ENCODE assay signal across 25 mouse cellular contexts in the genomic region with DNA sequence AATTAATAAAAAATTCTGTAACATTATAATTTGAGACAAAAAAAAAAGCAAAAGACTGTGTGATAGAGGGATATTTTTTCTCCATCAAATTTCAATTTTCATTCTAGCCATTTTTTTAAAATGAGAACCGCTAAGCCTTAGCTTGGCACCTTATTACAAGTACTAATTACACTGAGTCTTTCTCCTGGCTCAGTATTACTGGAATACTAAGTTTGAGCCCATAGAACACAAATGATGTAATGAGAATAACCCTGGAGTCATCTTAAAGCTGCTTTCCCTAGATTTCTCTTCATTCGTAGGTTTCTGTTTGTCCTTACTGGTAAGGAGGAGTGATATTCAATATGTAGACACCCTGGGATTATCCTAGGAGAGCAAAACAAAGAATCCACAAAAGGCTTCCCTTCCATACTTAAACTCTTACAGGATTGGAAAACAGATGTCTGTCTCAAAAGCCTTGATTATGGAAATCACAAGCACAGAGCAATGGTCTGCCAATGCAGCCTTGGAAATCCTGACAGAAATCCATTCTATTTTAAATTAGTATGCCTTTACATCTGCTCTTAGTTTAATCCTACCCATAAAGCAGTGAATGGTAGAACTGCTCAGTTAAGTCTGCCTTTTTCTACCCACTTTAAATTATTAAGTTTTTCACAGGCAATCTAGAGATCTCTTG.
A peak's percentile ranks its signal among the peaks of the same experiment; 100 is the strongest.
DNase-seq lines count a peak whose midpoint lies in the region; ATAC-seq and TF ChIP-seq lines count a peak whose summit lies in the region.
"Had no signal": no experiment of that assay in that cellular context is flagged by ENCODE, and none has a peak within 500 bp of the region (broad histone marks: within the 10 kb centered on the region; RNA-seq: fewer than 3 reads in every experiment).

No protein-coding gene starts in this region.

- no peak overlapping the region for H3K27ac ChIP-seq in embryonic facial prominence, embryonic 14.5 days (replicated peaks; ENCODE audit: low read depth, low read length)
- no peak overlapping the region for H3K27ac ChIP-seq in embryonic facial prominence, embryonic 10.5 days (replicated peaks)
- peak overlapping the region; percentile 57 for H3K27ac ChIP-seq in midbrain, embryonic 12.5 days (replicated peaks)
- H3K27ac ChIP-seq: embryonic facial prominence, embryonic 12.5 days; hindbrain, embryonic 10.5 days; kidney, embryonic 15.5 days; limb, embryonic 15.5 days; liver, embryonic 14.5 days; macrophage; stomach, embryonic 15.5 days had no signal

- no peak for TF ChIP-seq CTCF in lung, adult 2 months (IDR thresholded peaks at IDR 0.05; ENCODE audit: insufficient read depth, low read length)

- no peak for TF ChIP-seq POLR2A in lung, adult 2 months (IDR thresholded peaks at IDR 0.05; ENCODE audit: borderline replicate concordance, extremely low read depth, low read depth, low read length)

- no peaks in the 10 kb centered on the region for H3K36me3 ChIP-seq in embryonic facial prominence, embryonic 14.5 days (ENCODE audit: control insufficient read depth, insufficient read depth, low read length)
- no peaks in the 10 kb centered on the region for H3K36me3 ChIP-seq in embryonic facial prominence, embryonic 10.5 days (replicated peaks)
- no peaks in the 10 kb centered on the region for H3K36me3 ChIP-seq in midbrain, embryonic 12.5 days
- H3K36me3 ChIP-seq: embryonic facial prominence, embryonic 12.5 days; hindbrain, embryonic 10.5 days; kidney, embryonic 15.5 days; limb, embryonic 15.5 days; stomach, embryonic 15.5 days had no signal

- ATAC-seq in embryonic facial prominence, embryonic 14.5 days (ENCODE audit: low read depth) = no peak
- ATAC-seq in midbrain, embryonic 12.5 days (ENCODE audit: low FRiP score, low read depth) = peak; percentile 83

- 61% methylated on average over 2 of the region's 2 CpGs for WGBS in embryonic facial prominence, embryonic 14.5 days
- WGBS in embryonic facial prominence, embryonic 10.5 days = 62% methylated on average over 2 of the region's 2 CpGs
- WGBS in midbrain, embryonic 12.5 days = 19% methylated on average over 2 of the region's 2 CpGs
- 66% methylated on average over 2 of the region's 2 CpGs for WGBS in lung, adult 2 months

- no peaks in the 10 kb centered on the region for H3K27me3 ChIP-seq in embryonic facial prominence, embryonic 14.5 days (replicated peaks; ENCODE audit: control insufficient read depth, insufficient read depth, low read length)
- H3K27me3 ChIP-seq in embryonic facial prominence, embryonic 10.5 days (replicated peaks; ENCODE audit: low read depth, poor library complexity, severe bottlenecking) = no peaks in the 10 kb centered on the region
- H3K27me3 ChIP-seq in midbrain, embryonic 12.5 days = no peaks in the 10 kb centered on the region
- H3K27me3 ChIP-seq: embryonic facial prominence, embryonic 12.5 days; kidney, embryonic 15.5 days; limb, embryonic 15.5 days; stomach, embryonic 15.5 days had no signal

- no peak overlapping the region for H3K4me2 ChIP-seq in embryonic facial prominence, embryonic 14.5 days (ENCODE audit: low read depth, low read length)
- H3K4me2 ChIP-seq in midbrain, embryonic 12.5 days (replicated peaks) = no peak overlapping the region
- H3K4me2 ChIP-seq: embryonic facial prominence, embryonic 12.5 days; heart, embryonic 11.5 days; kidney, embryonic 15.5 days; limb, embryonic 15.5 days; stomach, embryonic 15.5 days had no signal

- H3K4me1 ChIP-seq in embryonic facial prominence, embryonic 14.5 days (ENCODE audit: control insufficient read depth, insufficient read depth, low read length) = no peaks in the 10 kb centered on the region
- H3K4me1 ChIP-seq in embryonic facial prominence, embryonic 10.5 days = no peaks in the 10 kb centered on the region
- peaks cover 8% of the 10 kb centered on the region; the same call in 1 of the 2 replicates for H3K4me1 ChIP-seq in midbrain, embryonic 12.5 days
- H3K4me1 ChIP-seq in lung, adult 2 months (ENCODE audit: control insufficient read depth, insufficient read depth, low read length) = no peaks in the 10 kb centered on the region
- H3K4me1 ChIP-seq: embryonic facial prominence, embryonic 12.5 days; hindbrain, embryonic 10.5 days; kidney, embryonic 15.5 days; limb, embryonic 15.5 days; stomach, embryonic 15.5 days had no signal

- no peaks in the 10 kb centered on the region for H3K9me3 ChIP-seq in embryonic facial prominence, embryonic 14.5 days (ENCODE audit: control insufficient read depth, low read length)
- H3K9me3 ChIP-seq in embryonic facial prominence, embryonic 10.5 days = no peaks in the 10 kb centered on the region
- H3K9me3 ChIP-seq in midbrain, embryonic 12.5 days = no peaks in the 10 kb centered on the region
- H3K9me3 ChIP-seq: embryonic facial prominence, embryonic 12.5 days; hindbrain, embryonic 10.5 days; kidney, embryonic 15.5 days; limb, embryonic 15.5 days; stomach, embryonic 15.5 days had no signal

- peak; percentile 20 for DNase-seq in embryonic facial prominence, embryonic 14.5 days (ENCODE audit: low spot score)
- DNase-seq in embryonic facial prominence, embryonic 10.5 days (ENCODE audit: low spot score) = no peak
- peak; percentile 6 for DNase-seq in right cerebral cortex, adult 18-20 months
- DNase-seq in right cerebral cortex, postnatal 14 days = no peak
- DNase-seq in lung, adult 2 months = no peak
- no peak for DNase-seq in thymus, postnatal 14 days
- DNase-seq in heart, adult 18-20 months = no peak
- DNase-seq: adrenal gland, postnatal 14 days; cerebellum, adult 11-12 months; cerebellum, postnatal 10 days; gastrocnemius, postnatal 10 days; kidney, adult 11 months; kidney, postnatal 36 days; left cerebral cortex, postnatal 4 days; thymus, adult 2 months had no signal

- no peak overlapping the region for H3K9ac ChIP-seq in embryonic facial prominence, embryonic 14.5 days (ENCODE audit: low read depth, low read length)
- no peak overlapping the region for H3K9ac ChIP-seq in midbrain, embryonic 12.5 days (replicated peaks)
- H3K9ac ChIP-seq: embryonic facial prominence, embryonic 12.5 days; kidney, embryonic 15.5 days; limb, embryonic 15.5 days; liver, embryonic 14.5 days; stomach, embryonic 15.5 days had no signal

- H3K4me3 ChIP-seq in embryonic facial prominence, embryonic 14.5 days (ENCODE audit: low read depth, low read length) = no peak overlapping the region
- H3K4me3 ChIP-seq in embryonic facial prominence, embryonic 10.5 days = no peak overlapping the region
- H3K4me3 ChIP-seq in midbrain, embryonic 12.5 days = no peak overlapping the region
- H3K4me3 ChIP-seq in lung, adult 2 months (replicated peaks; ENCODE audit: extremely low read depth, low read depth, low read length) = no peak overlapping the region
- H3K4me3 ChIP-seq: embryonic facial prominence, embryonic 12.5 days; erythroblast, embryonic 14.5 days; hindbrain, embryonic 10.5 days; kidney, embryonic 15.5 days; limb, embryonic 15.5 days; stomach, embryonic 15.5 days had no signal

Comparison
In these comparisons a context has a peak if more than half of its experiments do, and no peak if none do; other contexts are left out.
1. DNase-seq: peak in embryonic facial prominence, embryonic 14.5 days (single experiment) and right cerebral cortex, adult 18-20 months (single experiment); none in embryonic facial prominence, embryonic 10.5 days (single experiment), right cerebral cortex, postnatal 14 days (single experiment), lung, adult 2 months (single experiment), thymus, postnatal 14 days (single experiment) and heart, adult 18-20 months (0 of 2).